Mouse (Mus musculus): ENCODE measurements at regions not wholly inside any gene's neighbourhood (a gene's known extent, or its start where the extent isn't known, plus 50 kb on each side); places are given as distances from the start of the nearest gene placed in this dataset.

DNA sequence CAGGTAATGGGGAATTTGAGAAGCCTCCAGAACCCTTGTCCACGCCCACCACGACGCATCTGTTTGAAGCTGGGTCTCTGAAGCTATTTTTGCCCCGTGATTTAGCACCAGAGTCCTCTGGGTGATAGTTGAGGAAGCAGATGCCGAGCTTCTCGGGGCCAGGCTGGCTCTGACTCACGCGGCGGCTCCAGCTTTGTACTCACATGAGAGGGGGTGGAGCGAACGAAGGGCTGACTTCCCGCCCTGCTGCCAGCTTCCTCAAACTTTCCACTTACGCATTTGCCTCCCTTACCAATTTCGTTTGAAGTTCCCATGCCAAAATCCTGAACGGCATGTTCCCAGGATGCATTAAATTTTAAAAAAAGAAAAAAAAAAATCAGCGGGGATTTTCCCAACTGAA is 74.1 kb upstream of the Hnrnpa3 start:
- DNase-seq (ENCODE audit: low read depth) = peak; percentile 82

DNA sequence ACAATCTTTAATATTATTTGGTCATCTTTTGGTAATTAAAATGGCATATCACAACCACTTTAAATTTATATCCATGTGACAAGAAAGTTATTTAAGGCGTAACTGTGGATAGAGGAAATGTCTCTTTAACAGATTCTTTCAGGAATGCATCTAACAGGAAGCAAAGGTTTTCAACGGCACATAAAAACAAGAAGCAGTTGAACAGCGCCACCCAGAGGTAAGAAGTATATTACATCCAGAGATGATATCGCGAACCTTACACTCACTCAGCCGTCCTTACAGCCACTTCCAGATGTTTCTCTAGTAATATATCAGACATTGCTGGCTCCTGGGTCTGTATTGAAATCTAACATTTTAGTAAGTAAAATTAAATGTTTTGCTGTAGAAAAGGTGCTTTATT is 70.5 kb upstream of the Hnrnpa3 start:
- DNase-seq (ENCODE audit: low read depth) = peak; percentile 91

DNA sequence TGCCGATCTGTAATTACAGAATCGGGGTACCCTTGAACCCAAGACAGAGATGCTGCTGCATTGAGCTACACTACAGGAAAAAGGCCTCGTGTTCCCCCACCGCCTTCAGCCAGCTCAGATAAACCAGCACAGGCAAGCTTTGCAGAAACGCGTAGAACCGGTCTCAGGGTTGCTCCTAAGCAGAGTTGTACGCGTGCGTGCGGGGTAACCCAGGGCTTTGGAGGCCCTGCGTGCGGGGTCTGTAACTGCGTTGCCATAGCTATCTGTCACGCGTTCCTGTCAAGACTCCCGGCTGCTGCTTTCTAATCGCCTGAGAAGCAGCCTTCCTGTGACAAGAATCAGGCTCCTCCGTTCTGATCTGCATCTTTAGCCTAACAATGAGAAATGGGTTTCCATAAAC is 69.6 kb upstream of the Hnrnpa3 start:
- DNase-seq (ENCODE audit: low read depth) = peak; percentile 34

DNA sequence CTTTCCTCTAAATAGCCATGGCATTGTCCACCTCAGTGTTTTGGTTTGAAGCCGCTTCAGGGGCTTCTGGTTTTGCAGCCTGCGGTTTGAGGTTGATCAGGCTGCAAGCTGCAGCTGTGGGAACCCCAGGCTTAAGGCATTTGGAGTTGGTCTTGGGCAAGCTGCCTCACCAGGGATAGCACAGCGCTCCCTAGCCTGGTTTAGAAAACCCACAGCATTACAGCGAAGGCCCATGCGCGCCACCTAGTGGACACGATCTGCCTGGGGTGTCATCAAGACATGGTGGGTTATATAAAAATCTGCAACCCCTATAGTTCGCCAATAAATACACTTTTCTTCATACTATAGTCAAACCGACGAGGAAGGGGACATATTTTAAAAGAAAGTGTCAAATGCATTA is 68.9 kb upstream of the Hnrnpa3 start:
- peak; percentile 92 for DNase-seq (ENCODE audit: low read depth)

DNA sequence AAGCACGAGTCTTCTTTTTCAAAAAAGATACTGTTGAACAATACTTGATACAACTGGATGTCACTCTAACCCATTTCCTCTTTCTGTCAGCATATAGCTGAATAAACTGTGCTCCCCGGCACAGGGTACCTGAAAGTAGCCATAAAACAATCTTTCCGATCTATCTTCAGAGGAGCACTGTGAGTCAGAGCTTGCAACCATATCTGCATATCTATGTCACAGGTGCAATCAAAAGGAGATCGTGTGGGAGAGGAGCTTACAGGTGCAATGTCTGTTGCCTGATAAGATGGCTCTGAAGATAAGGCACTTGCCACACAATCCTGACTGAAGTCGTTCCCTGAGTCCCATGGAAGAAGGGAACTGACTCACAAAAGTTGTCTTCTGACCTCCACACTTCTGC is 58.5 kb upstream of the Hnrnpa3 start:
- DNase-seq (ENCODE audit: low read depth) = no peak

DNA sequence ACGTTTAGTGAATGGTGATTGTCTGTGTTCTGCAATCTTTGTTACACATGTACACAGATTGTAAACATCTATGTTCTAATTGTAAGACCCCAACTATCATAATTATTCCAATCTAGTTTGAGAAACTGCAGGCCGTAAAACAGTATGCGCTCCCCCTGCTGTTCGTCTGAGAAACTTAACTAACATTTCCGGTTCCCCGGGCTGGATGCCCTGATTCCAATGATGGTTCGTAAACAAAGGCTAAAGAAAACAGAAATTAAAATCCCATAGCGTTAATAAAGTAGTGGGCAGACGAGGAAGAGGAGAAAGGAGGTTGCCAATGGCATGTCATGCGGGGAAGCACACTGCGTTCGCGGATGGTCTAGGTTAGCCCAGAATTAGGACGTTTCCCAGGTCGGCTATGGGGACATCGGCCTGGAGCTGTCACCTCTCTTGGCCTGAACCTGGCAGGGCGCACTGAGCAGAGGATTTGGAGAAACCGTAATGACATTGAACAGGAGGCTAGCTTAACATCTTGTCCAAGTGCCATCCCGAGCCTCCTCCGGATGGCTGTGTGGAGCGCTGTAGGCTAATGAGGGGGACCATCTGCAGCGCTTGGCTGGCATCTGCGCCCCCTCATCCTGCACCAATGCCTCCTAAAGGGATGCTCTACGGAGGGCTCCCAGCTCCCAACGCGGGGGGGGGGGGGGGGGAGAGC is 55.7 kb upstream of the Hnrnpa3 start:
- DNase-seq (ENCODE audit: low read depth) = peak; percentile 73

DNA sequence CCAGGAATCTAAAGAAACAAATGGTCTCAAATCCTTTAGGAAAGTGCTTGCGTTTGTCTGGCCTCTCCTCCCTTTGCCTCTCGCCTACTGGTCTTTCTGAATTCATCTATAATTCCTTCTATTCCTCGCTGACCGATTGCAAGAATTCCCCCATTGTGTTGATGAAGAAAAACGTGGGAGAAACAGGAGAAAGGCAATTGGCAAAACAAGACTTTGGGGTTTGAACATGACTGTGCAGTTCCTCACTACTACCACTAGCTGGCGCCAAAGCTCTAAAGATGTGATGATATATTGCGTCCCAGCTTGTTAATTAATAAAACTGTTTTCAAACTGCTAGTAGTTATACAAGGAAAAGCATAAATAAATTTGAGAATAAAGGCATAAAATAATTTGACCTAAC is 53.4 kb upstream of the Hnrnpa3 start:
- peak; percentile 82 for DNase-seq (ENCODE audit: low read depth)

DNA sequence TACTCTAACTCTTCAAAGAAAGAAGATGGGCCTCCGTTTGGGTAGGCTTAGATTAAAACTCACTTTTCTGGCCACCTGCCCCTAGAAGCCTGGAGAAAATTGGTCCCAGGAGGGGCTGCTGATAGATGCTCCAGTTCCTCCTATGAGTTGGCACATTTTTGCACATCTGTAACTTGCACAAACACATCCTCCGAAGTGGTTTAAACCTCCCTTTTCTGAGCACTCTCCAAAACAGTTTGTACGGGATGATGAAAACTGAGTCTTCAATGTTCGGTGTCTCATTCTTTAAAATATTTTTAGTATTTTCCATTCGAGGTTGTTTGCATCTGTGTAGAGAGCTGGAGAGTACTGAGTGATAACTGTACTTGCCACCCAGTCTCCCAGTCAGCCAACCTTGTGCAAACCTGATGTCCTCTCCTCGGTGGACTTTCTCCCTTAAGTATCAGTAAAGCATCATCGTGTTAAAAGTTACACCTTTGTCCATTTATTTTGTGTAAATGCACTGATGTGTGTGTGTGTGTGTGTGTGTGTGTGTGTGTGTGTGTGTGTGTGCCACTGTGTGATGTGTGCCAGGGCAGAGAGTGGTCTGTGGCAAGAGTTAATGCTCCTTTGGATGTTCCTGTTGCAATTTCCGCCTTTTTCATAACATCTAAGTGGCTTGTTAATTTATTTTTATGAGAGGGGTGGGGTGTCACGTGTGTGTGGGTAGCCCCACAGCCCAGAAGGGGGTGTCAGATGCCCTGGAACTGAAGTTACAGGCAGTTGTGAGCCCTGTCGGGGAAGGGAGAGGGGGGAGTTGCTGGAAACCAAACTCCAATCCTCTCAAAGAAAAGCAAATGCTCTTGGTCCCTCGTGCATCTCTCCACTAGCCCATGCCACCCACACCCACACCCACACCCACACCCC is 51.8 kb upstream of the Hnrnpa3 start:
- DNase-seq (ENCODE audit: low read depth) = no peak

DNA sequence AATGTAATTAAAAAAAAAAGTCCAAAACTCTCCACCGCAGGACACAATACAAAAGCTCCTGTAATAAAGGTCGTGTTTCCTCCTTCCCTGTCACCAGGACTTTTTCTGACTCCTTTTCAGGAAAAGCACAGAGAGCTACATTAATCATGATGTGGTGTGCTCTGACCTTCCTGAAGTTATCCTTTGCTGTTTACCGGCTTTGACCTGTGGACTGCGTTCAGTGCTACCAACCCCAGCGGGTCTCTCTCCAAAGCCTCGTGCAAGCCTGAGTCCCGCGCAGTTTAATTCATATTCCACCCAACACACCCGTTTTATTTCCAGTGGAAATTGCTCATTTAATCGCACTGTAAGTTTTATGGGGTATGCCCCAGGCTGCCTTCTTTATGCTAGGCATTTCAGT is 51.1 kb upstream of the Hnrnpa3 start:
- DNase-seq (ENCODE audit: low read depth) = no peak

DNA sequence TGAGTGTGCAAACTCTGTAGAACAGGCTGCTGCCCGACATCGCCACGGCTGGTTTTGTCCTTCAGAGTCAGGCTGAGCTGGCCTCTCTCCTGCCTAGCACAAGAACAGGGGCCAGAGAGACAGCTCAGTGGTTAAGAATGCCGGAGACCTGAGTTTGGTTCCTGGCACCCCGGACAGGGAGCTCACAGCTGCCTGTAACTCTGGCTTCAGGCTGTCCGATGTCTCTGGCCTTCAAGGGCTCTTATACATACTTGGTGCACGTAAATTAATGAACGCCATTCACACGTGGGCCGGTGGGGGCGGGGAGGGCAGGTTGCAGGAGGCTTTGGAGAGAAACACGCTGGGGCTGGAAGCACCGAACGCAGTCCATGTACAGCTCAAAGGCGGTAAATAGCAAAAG is 50.6 kb upstream of the Hnrnpa3 start:
- DNase-seq (ENCODE audit: low read depth) = no peak

DNA sequence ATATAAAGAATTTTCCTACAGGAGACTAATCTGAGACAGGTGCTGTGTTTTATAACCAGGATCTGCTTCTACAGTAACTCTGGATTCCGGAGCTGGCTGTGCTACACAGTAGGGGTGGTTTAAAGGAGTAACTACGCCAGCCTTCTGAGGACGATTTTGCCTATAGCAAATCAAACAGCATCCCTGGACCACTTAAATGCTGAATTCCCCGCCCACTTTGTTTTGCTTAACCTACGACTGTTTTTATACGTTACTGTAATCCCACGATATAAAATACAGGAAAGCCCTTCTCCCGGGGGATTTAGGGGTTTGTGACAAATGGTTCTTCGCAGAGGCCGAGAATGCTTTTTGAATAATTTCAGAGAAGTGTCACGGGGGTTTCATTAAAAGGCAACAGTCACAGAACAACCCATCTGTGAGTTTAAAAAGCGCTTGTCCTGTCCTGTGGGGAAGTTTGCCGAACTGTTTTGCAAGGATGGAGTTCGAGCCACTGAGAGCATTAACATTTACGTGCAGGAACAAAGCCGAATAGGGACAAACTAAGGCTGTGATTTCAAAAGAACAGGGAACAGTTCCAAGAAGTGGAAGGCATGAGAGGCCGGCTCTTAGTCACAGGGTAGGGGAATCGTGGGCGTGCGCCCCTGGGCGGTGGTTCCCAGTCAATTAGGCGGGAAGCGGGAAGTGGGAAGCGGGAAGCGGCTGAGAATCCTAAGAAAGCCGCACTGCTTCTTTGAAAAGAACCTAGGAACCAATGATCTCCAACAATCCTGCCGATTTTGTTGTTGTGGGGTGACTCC is 49.7 kb upstream of the Hnrnpa3 start:
- DNase-seq (ENCODE audit: low read depth) = no peak

Data from induced T-regulatory cell, adult 2 months (primary cell).